Mouse (Mus musculus): ENCODE data around the gene Zmat5. TPM values are rescaled to one million over a fixed set of nuclear protein-coding genes. Genes with fewer than 3 reads are reported as not detected.

Gene Zmat5
- polyA plus RNA-seq (2015; fragmentation: Nextera tagmentation; extraction: Ambion mirVana), result 62.8 and 68.1 TPM in 2 replicates

- Histone ChIP-seq H3K36me3 (0 out of 2 replicates have a peak, but pooled peaks cover 3% of the 10 kb centered on the region), H3K9ac (peak within 1 kb of the TSS; percentile 81), H3K4me3 (replicated peaks) (peak within 1 kb of the TSS; percentile 81), H3K4me1 (peaks cover 12% of the 10 kb centered on the region; the same call in 1 of the 2 replicates), H3K4me2 (peak within 1 kb of the TSS; percentile 86), H3K9me3 (no peaks in the 10 kb centered on the region), H3K27ac (peak within 1 kb of the TSS; percentile 77), H3K27me3 (replicated peaks) (no peaks in the 10 kb centered on the region)
- WGBS, result under 1% methylated on average over 47 of the region's 47 CpGs
- ATAC-seq (ENCODE audit: insufficient read depth, low FRiP score, low read depth), result peak; percentile 95
These were observed at the start of gene Zmat5, which contains the start of gene Uqcr10 for GRCm38 (mm10) chr11:4704072-4704964. Gene Zmat5 (plus strand): TSS chr11:4704678. Gene Uqcr10 (minus strand): TSS chr11:4704342.

GRCm38 (mm10) chr11:4659818-4660217 is 44.7 kb upstream of the Zmat5 start:
- H3K9ac ChIP-seq, result no peak overlapping the region
- 86% methylated on average over 1 of the region's 1 CpGs for WGBS
- H3K27me3 ChIP-seq (replicated peaks), result no peaks in the 10 kb centered on the region
- no peak overlapping the region for H3K27ac ChIP-seq
- ATAC-seq (ENCODE audit: insufficient read depth, low FRiP score, low read depth), result no peak
- no peaks in the 10 kb centered on the region for H3K9me3 ChIP-seq
- H3K4me3 ChIP-seq (replicated peaks), result no peak overlapping the region
- H3K4me1 ChIP-seq, result no peaks in the 10 kb centered on the region
- no peak overlapping the region for H3K4me2 ChIP-seq
- peaks cover 16% of the 10 kb centered on the region for H3K36me3 ChIP-seq

- WGBS, result 76% methylated on average over 7 of the region's 7 CpGs
- Histone ChIP-seq H3K4me1 (no peaks in the 10 kb centered on the region), H3K4me3 (replicated peaks) (no peak overlapping the region), H3K9me3 (no peaks in the 10 kb centered on the region), H3K9ac (no peak overlapping the region), H3K4me2 (no peak overlapping the region), H3K36me3 (peaks cover 16% of the 10 kb centered on the region), H3K27me3 (replicated peaks) (no peaks in the 10 kb centered on the region), H3K27ac (no peak overlapping the region)
- ATAC-seq (ENCODE audit: insufficient read depth, low FRiP score, low read depth), result no peak
These were observed 44.0 kb upstream of the Zmat5 start for GRCm38 (mm10) chr11:4660309-4661025.

DNA sequence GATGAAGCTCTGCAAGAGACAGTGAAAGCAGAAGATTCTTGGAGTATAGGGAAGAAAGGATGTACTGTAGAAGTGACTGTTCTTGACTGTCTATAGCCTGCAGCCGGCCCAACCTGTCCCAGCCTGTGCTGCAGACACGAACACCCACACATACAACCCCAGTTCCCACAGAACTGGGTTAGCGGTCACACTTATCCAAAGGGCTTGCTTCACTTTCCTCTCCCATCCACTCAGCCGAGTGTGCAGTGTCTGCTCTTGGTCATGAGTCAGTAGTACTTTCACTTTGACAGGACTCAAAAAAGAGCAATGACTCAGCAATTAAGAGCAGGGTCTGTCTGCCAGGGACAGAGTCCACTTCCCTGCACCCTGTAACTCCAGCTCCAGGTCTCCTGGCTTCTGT is 43.2 kb upstream of the Zmat5 start:
- H3K4me1 ChIP-seq, result no peaks in the 10 kb centered on the region
- H3K4me3 ChIP-seq (replicated peaks), result no peak overlapping the region
- no peaks in the 10 kb centered on the region for H3K9me3 ChIP-seq
- no peak overlapping the region for H3K27ac ChIP-seq
- ATAC-seq (ENCODE audit: insufficient read depth, low FRiP score, low read depth), result 0 out of 2 replicates have a peak, but pooled peaks have one; percentile 35
- H3K4me2 ChIP-seq, result no peak overlapping the region
- WGBS, result 82% methylated on average over 4 of the region's 4 CpGs
- H3K36me3 ChIP-seq, result peaks cover 16% of the 10 kb centered on the region
- H3K27me3 ChIP-seq (replicated peaks), result no peaks in the 10 kb centered on the region
- no peak overlapping the region for H3K9ac ChIP-seq

DNA sequence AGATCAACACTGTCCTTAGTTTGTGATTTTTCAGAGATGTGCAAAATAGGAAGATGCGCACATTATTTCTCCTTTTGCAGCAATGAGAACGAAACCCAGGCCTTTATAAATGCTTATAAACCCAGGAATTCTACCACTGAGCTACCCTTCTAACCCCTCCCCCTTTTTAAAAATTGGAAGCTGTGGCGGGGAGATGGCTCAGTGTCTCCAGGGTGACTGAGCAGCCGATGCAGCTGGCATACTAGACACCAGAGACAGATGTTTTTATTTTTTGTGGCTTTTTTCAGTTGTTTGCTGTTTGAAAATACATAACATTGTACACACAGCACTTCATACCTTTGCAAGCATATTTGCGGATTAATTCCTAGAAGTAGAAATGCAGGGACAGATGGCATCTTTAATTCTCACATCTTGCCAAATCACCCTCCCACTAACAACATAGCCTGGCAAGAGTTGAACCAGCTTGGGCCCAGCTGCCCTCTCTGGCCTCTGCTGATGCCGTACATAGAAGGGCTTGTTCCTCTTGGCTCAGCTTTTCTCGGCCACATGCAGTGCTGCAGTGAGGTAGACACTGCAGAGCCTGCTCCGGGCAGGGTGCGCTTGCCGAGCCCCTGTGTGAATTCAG is 42.5 kb upstream of the Zmat5 start:
- Histone ChIP-seq H3K9ac (no peak overlapping the region), H3K27me3 (replicated peaks) (no peaks in the 10 kb centered on the region), H3K4me2 (no peak overlapping the region), H3K36me3 (peaks cover 16% of the 10 kb centered on the region), H3K4me3 (replicated peaks) (no peak overlapping the region), H3K9me3 (no peaks in the 10 kb centered on the region), H3K27ac (no peak overlapping the region), H3K4me1 (no peaks in the 10 kb centered on the region)
- no peak for ATAC-seq (ENCODE audit: insufficient read depth, low FRiP score, low read depth)
- WGBS, result 85% methylated on average over 10 of the region's 10 CpGs

- 89% methylated on average over 11 of the region's 11 CpGs for WGBS
- no peaks in the 10 kb centered on the region for H3K4me1 ChIP-seq
- H3K27ac ChIP-seq, result no peak overlapping the region
- H3K9ac ChIP-seq, result no peak overlapping the region
- no peaks in the 10 kb centered on the region for H3K27me3 ChIP-seq (replicated peaks)
- no peak for ATAC-seq (ENCODE audit: insufficient read depth, low FRiP score, low read depth)
- no peak overlapping the region for H3K4me3 ChIP-seq (replicated peaks)
- H3K36me3 ChIP-seq, result peaks cover 16% of the 10 kb centered on the region
- no peak overlapping the region for H3K4me2 ChIP-seq
- H3K9me3 ChIP-seq, result no peaks in the 10 kb centered on the region
These were observed 42.0 kb upstream of the Zmat5 start for GRCm38 (mm10) chr11:4662496-4662878.

DNA sequence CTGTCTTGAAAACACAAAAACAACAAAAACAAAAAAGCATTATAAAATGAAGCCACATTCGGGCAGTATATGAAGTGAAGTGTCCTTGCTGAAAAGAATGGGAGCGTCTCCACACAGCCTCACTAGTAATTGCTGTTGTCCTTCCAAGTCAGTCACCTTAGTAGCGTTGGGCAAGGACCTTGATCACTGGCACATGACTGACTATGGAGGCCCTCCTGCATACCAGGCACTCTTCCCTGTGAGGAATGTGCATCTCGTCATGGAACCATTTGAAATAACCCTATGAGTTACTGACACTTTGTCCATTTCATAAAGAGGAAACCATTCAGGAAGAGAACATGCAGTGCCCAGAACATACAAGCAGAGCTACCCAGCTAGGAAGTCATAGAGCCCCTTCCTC is 32.7 kb upstream of the Zmat5 start:
- Histone ChIP-seq H3K36me3 (peaks cover 11% of the 10 kb centered on the region), H3K4me3 (replicated peaks) (no peak overlapping the region), H3K9me3 (no peaks in the 10 kb centered on the region), H3K27ac (no peak overlapping the region), H3K4me2 (no peak overlapping the region), H3K9ac (no peak overlapping the region), H3K27me3 (replicated peaks) (no peaks in the 10 kb centered on the region), H3K4me1 (peaks cover 13% of the 10 kb centered on the region; the same call in 1 of the 2 replicates)
- ATAC-seq (ENCODE audit: insufficient read depth, low FRiP score, low read depth), result no peak
- 86% methylated on average over 4 of the region's 4 CpGs for WGBS

- Histone ChIP-seq H3K4me2 (no peak overlapping the region), H3K4me1 (peaks cover 13% of the 10 kb centered on the region; the same call in 1 of the 2 replicates), H3K9ac (no peak overlapping the region), H3K9me3 (no peaks in the 10 kb centered on the region), H3K27ac (peak overlapping the region; percentile 77), H3K27me3 (replicated peaks) (no peaks in the 10 kb centered on the region), H3K4me3 (replicated peaks) (no peak overlapping the region), H3K36me3 (peaks cover 21% of the 10 kb centered on the region)
- 100% methylated on average over 1 of the region's 1 CpGs for WGBS
- no peak; the same call in 1 of the 2 replicates for ATAC-seq (ENCODE audit: insufficient read depth, low FRiP score, low read depth)
These were observed 29.9 kb upstream of the Zmat5 start for GRCm38 (mm10) chr11:4674593-4674992.

DNA sequence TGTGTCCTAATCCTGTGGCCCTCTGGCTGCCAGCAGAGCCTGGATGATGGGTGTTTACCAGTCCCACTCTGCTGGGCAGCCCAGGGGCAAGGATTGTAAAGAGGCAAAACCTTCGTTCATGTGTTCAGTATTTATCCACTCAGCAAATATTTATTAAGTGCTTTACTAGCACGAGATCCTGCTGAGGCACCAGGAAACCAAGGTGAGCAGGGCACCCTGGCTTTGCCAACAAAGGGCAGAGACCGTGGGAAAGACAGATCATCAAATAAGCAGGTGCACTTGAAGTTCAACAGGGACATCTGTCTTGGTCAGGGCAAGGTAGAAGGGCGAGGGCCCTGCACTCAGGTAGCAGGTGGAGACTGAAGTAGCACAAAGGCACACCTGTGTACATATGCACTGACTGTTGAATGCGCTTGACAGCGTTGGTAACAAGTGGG is 29.3 kb upstream of the Zmat5 start:
- H3K27me3 ChIP-seq (replicated peaks), result no peaks in the 10 kb centered on the region
- peak; percentile 84 for ATAC-seq (ENCODE audit: insufficient read depth, low FRiP score, low read depth)
- H3K9ac ChIP-seq, result no peak overlapping the region
- WGBS, result 63% methylated on average over 6 of the region's 6 CpGs
- peak overlapping the region; percentile 77 for H3K27ac ChIP-seq
- H3K4me2 ChIP-seq, result no peak overlapping the region
- no peak overlapping the region for H3K4me3 ChIP-seq (replicated peaks)
- peaks cover 13% of the 10 kb centered on the region; the same call in 1 of the 2 replicates for H3K4me1 ChIP-seq
- peaks cover 21% of the 10 kb centered on the region for H3K36me3 ChIP-seq
- no peaks in the 10 kb centered on the region for H3K9me3 ChIP-seq

DNA sequence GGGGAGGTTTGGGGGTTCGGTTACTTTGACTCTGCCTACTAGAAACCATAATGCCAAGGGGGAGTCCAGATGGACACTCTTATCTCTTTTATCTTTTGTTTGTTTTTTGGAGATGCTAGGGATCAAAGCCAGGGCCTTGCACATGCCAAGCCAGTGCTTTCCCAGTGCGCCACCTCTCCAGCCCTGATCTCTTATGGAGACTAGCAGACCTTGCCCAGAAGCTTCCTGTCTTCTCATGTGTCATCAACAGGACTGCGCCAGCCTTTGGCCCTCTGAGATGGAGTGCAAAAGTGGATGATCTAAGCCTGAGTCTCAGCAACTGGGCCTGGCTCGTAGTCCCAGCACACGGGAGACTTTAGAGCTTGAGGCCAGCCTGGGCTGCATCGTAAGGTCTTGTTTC is 28.8 kb upstream of the Zmat5 start:
- Histone ChIP-seq H3K36me3 (peaks cover 21% of the 10 kb centered on the region), H3K4me3 (replicated peaks) (no peak overlapping the region), H3K9ac (no peak overlapping the region), H3K27ac (peak overlapping the region; percentile 60), H3K4me1 (peaks cover 13% of the 10 kb centered on the region; the same call in 1 of the 2 replicates), H3K27me3 (replicated peaks) (no peaks in the 10 kb centered on the region), H3K9me3 (no peaks in the 10 kb centered on the region), H3K4me2 (no peak overlapping the region)
- 82% methylated on average over 6 of the region's 6 CpGs for WGBS
- ATAC-seq (ENCODE audit: insufficient read depth, low FRiP score, low read depth), result no peak

- Histone ChIP-seq H3K4me1 (peaks cover 13% of the 10 kb centered on the region; the same call in 1 of the 2 replicates), H3K27ac (no peak overlapping the region), H3K9me3 (no peaks in the 10 kb centered on the region), H3K4me2 (no peak overlapping the region), H3K36me3 (peaks cover 36% of the 10 kb centered on the region), H3K4me3 (replicated peaks) (no peak overlapping the region), H3K27me3 (replicated peaks) (no peaks in the 10 kb centered on the region), H3K9ac (no peak overlapping the region)
- 83% methylated on average over 7 of the region's 7 CpGs for WGBS
- peak; percentile 82 for ATAC-seq (ENCODE audit: insufficient read depth, low FRiP score, low read depth)
These were observed 27.1 kb upstream of the Zmat5 start for GRCm38 (mm10) chr11:4677250-4677872.

Measured in stomach, embryonic 15.5 days (tissue).